Mouse (Mus musculus) brain, embryonic 14.5 days (tissue): ENCODE data around the gene Cgref1. TPM values are rescaled to one million over a fixed set of nuclear protein-coding genes. Genes with fewer than 3 reads are reported as not detected.

ENCODE experiments used
- DNase-seq: peaks from one replicate; pipeline ENCODE4 v3.0.0-alpha.2; 2011; ENCODE audit warnings: low read depth
- CTCF ChIP-seq: fragments of 200-500 bp; IDR thresholded peaks from 2 replicates; pipeline ENCODE4 v1.5.1; 2012; ENCODE audit warnings: inconsistent platforms, mild to moderate bottlenecking, moderate library complexity, borderline replicate concordance; ENCODE audit not compliant: insufficient read depth, insufficient read length; ENCODE audit errors: extremely low read depth
- POLR2A ChIP-seq: fragments of 200-500 bp; IDR thresholded peaks from 2 replicates; pipeline ENCODE4 v1.6.1; 2012; ENCODE audit warnings: mild to moderate bottlenecking, inconsistent platforms, borderline replicate concordance; ENCODE audit not compliant: poor library complexity, insufficient read depth, insufficient read length, severe bottlenecking; ENCODE audit errors: extremely low read depth
- polyA plus RNA-seq: library from polyadenylated mRNA; depleted of rRNA; stranded (reverse); fragments of >200 nt; gene quantifications from 2 replicates; pipeline ENCODE4 v1.2.3, GENCODE M21; 2012

The Cgref1 gene
- polyA plus RNA-seq, 1 experiment, result 34.4 TPM

DNA sequence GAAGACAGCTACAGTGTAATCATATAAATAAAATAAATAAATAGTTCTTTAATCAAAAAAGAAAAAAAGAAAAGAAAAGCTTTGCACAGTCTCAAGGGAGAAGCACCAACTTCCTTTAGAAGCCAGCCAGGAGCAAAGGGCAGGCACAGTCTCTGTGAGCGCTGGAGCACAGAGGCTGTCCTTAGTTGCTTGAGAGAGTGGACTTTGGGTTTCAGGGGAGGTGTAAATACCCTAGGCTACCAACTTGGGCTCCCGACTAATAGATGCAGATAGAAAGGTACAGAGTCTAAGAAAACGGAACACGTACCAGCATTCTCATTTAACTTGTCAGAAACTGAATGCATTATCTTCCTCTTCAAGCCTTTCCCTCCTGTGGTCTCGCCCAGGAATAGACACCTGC, 3.2 kb upstream of the Cgref1 start:
- no peak for DNase-seq
- no peak for TF ChIP-seq CTCF
- no peak for TF ChIP-seq POLR2A

DNA sequence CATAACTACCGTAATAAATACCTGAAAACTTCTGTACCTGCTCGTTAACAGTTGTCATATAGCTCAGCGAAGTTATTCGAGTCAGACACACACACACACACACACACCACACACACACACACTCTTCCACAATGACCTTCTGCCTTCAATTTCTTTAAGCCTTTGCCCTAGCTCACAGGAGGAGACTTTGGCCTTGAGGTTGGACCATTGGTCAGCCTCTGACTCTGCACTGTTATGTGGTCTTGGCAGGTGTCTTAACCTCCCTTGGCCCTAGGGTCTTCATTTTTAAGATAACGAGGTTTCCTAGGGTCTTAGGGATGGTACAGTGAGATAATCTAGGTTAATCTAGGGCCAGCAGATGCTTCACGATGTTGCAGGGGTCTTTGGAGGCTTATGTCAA, 1.0 kb downstream of the Cgref1 start:
- no peak for DNase-seq
- TF ChIP-seq POLR2A (no peak), CTCF (no peak)

DNA sequence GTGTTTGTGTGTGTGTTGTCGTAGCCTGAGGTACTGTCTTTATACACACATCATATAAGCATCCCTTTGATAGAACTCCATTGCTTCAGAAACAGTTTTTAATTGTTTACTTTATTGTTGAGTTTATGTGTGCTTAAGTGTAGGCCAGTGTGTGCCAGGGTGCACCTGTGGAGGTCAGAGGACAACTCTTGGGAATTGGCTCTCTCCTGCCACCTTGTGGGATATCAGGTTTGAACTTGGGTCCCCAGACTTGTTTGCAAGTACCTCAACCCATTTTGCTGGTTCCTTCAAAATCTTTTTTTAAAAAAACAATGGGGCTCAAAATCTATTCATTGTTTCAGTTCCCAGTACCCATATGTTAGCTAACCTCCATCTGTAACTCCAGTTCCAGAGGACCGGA, 2.4 kb downstream of the Cgref1 start:
- no peak for TF ChIP-seq CTCF
- TF ChIP-seq POLR2A, result no peak

DNA sequence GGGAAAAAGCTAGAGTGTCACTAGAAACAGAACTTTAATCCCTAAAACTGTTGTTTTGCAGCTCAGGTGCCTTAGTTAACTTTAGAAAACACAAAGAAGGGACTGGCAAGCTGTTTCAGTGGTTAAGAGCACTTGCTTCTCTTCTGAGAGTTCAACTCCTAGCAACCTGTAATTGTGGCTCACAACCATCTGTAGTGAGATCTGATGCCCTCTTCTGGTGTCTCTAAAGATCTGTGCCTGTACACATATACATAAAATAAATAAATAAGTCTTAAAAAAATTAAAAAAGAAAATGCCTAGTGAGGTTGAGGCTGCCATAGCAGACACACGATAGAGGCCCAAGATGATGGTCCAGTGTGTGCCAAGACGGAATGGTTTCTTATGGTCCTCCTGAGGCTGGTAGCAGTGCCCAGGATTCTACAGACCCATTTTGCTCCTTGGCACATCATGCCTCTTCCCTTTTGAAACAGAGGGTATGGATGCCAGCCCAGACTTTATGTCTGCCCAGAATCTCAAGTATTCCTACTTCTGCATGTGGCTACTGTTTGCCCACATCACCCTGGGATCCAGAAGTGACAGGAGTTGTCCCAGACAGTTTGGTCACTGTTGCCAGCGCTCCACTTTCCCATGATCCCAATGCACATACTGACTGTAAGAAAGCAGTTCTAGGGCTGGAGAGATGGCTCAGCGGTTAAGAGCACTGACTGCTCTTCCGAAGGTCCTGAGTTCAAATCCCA, 10.5 kb downstream of the Cgref1 start:
- no peak for DNase-seq
- TF ChIP-seq CTCF, result no peak
- TF ChIP-seq POLR2A, result no peak

More for the DNA sequence above, 2.4 kb downstream of the Cgref1 start:
- no peak for DNase-seq

DNA sequence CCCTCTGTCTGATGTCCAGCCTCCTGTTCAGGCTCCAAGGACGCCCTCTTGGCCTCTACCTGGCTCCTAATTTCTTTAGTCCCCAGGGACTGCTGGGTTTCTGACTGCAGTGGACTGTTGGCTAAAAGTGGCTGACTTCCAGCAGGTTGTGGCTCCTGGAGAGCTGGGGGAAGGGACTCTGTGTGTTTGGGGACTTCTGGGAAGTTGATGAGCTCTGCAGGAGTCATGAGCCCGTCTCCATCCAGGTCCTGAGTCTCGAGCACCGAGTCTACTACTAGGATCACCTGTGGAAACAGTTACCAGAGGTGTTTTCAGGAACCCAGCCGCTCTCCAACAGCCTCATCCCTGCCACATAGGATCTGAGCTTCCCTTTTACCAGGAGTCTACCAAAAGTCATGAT, 11.7 kb downstream of the Cgref1 start:
- TF ChIP-seq CTCF, result no peak
- TF ChIP-seq POLR2A, result no peak
- no peak for DNase-seq

DNA sequence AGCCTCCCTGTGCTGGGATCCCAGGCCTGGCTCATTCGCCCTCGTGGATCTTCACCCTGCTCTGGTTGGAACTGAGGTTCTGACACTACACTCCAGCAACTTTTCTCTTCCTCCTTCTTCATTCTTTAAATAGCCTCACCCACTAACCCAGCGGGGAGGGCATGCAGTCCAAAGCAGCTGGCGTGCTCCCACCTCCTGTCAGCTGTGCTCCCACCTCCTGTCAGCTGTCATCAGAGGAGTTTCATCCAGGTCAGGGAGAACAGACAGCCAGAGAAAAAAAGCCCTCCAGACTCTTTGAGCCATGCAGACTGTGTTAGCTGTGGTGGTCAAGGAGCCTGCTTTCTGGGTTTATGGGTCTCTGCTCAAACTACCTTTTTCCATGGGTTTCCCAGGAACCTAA, 14.0 kb downstream of the Cgref1 start:
- no peak for TF ChIP-seq POLR2A
- no peak for TF ChIP-seq CTCF
- no peak for DNase-seq

DNA sequence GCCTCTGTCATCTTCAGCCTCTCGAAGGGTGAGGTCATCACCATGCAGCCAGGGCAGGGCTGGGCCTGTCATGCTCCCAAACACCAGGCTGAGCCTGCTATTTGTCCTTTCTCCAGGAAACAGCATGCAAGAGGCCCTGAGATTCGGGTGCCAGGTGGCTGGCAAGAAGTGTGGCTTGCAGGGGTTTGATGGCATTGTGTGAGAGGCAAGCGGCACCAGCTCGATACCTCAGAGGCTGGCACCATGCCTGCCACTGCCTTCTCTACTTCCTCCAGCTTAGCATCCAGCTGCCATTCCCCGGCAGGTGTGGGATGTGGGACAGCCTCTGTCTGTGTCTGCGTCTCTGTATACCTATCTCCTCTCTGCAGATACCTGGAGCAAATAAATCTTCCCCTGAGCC, 14.5 kb downstream of the Cgref1 start:
- TF ChIP-seq CTCF (no peak), POLR2A (no peak)
- no peak for DNase-seq

DNA sequence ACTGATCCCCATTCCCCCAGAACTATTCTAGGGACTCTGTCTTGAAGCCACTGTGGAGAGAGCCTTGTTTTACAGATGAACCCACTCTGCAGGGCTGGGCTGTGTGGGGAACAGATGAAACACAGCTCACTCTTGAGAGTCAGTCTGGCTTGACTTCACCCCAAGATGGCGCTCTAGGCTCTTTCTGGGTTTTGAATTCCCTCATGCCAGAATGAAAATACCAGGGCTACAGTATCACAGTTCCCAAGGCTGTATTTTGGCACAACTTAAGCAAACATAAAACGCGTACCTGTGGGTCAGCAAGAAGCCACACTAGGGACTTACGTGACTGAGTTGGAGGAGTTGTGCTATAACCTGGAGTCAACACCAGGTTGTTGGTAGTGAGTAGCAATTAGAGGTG, 15.3 kb downstream of the Cgref1 start:
- peak; percentile 70; the same call in 1 of the 2 replicates for TF ChIP-seq CTCF
- TF ChIP-seq POLR2A, result no peak

DNA sequence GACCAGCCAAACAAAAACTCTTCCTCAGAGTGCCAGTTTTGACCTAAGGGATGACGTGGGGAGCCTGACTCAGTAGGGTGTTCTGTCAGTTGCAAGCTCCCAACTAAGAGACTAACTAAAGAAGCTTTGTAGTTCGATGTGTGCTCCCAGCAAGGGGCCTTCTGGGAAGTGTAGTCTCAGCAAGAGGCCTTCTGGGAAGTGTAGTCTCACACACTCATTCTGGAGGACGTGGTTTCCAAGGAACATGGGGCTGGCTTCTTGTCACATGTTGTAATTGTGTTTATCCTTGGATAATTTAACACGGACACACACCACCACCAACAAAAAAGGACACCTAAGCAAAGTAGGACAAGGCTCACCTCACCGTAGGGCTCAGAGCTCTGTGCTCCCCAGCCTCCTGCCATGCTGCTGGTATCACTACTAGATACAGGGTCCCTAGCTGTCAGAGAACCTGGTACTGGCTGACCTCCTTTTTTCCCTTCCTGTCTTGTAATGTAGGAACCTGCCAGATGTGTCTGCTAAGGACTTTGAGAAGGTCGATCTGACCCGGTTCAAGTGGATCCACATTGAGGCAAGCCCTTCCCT, 17.4 kb downstream of the Cgref1 start:
- TF ChIP-seq CTCF, result no peak
- no peak for TF ChIP-seq POLR2A
- peak; percentile 74 for DNase-seq

More for the DNA sequence above, 15.3 kb downstream of the Cgref1 start:
- peak; percentile 73 for DNase-seq

DNA sequence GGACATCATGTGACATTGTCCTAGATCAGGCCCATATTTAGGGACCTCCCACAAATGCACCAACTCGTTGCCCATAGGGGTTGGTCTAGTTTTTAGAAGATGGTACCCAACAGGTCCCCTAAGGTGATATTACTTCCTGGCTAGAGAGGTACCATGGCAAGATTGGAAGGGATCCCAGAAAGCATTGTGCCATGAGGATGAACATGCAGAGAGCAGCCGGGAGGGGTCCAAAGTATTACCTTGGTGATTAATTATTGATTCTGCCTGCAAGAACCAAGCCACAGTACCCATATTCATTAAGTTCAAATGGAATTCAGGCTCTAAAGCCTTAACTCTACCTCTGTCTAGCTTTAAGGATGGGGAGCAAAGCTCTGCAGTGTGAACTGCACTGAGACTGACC, 19.3 kb downstream of the Cgref1 start:
- TF ChIP-seq POLR2A, result no peak
- no peak for TF ChIP-seq CTCF
- no peak for DNase-seq

DNA sequence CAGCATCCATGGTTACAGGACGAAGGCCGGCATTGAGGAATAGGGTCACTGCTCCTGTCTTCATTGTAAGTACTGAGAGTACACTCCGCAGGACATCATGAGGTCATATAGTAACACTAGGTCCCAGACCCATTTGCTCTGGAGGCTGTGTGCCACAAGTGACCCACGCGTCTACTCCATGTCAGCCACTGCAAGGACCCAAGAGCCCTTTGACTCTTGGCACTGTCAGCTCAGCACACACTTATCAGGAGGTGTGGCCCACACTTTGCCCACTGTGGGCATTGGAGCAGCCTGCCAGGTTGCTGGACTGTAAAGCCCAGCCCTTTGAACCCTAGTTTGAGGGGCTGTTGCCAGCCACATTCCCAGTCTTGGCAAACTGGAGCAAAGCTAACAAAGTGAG, 20.2 kb downstream of the Cgref1 start:
- no peak for TF ChIP-seq CTCF
- no peak for TF ChIP-seq POLR2A
- DNase-seq, result no peak

DNA sequence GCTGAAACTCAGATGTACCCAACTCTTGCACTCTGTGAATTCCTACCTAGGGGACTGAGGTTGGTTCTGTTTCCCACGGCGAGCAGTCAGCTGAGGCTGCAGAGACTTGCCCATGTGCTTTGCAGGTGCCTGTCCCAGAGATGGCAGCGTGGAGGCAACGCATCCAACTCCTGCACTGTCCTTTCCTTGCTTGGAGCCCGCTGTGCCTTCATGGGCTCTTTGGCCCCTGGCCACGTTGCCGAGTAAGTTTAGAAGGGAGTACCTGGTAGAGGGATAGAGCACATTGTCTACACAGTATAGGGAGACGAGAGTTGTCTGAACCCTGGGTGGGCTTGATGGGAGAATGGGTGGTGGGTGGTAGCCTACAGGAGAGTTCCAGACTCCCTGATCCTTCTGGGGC, 20.8 kb downstream of the Cgref1 start:
- TF ChIP-seq CTCF, result no peak
- no peak for TF ChIP-seq POLR2A
- DNase-seq, result no peak

DNA sequence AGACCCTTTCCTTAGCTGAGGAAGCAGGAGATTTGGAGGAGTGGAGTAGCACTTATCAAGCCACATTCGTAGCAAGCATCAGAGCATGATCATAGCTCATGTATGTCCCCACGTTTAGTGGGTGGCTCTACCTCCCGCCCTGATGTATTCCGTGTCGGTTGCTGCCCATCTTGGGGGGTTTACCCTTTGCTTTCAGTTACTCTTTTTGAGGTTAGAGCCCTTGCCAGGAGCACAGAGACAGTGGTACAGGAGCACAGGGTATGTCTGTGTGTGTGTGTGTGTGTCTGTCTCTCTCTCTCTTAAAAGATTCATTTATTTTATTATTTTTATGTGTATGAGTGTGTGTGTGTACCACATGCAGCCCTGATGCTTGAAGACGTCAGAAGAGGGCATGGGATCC, 22.3 kb downstream of the Cgref1 start:
- TF ChIP-seq CTCF (no peak), POLR2A (no peak)
- DNase-seq, result no peak

DNA sequence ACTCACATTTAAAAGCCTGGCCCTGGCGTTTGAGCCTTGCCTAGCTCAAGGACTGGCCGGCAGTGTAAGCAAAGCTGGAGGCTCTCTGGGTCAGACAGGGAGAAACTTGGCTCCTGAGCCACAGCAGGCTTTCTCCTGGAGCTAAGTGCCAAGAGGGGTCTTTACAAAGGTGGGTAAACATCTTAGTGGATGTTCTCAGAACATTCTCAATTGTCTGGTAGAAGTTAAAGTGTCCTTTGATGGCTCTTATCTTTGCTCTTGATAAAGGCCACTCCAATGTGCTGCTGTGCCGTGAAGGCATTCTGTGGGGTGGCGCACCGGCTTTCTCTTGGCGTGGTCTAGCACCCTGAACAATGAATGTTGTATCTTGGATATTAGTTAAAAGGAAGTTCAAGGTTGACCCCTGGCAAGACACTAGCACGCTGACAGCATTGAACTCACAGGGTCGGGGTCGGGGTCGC, 22.8 kb downstream of the Cgref1 start:
- DNase-seq, result no peak
- no peak for TF ChIP-seq POLR2A
- no peak for TF ChIP-seq CTCF
